ENCODE assay signal across 19 mouse cellular contexts in the genomic region with DNA sequence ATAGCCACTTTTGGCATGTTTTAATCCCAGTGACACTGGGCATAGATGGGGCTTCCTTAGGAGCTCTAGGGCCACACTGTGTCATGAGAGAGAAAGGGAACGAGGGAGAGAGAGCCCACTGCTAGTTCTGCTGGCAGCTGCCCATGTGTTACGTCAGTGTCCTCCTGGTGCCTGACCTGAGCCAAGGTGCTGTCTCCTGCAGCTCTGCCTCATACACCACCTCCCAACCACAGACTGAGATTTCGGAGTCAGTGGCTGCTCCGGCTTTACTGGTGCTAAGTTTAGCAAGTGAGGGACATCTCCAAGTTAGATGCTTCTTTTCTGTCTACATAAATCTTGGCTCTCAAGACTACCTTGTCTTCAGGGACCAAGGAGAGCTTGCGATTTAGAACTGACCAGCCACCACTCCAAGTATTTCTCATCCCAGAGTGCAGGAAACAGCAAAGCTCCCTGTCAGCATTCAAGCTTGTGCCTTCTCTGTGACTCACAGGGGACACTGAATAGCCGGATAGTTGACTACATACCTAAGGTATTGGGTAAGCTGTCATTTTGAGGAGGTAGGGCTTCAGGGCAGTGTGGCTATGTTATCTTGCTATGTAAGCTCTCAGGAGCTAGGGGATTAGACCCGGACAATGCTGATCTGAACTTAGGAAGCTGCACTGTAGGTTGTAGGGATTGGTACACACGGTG. TPM values are rescaled to one million over a fixed set of nuclear protein-coding genes. Genes with fewer than 3 reads are reported as not detected.
A peak's percentile ranks its signal among the peaks of the same experiment; 100 is the strongest.
DNase-seq lines count a peak whose midpoint lies in the region; ATAC-seq and TF ChIP-seq lines count a peak whose summit lies in the region.
"Had no signal": no experiment of that assay in that cellular context is flagged by ENCODE, and none has a peak within 500 bp of the region (broad histone marks: within the 10 kb centered on the region; RNA-seq: fewer than 3 reads in every experiment).

No protein-coding gene starts in this region.

- H3K4me3 ChIP-seq in lung, embryonic 14.5 days (ENCODE audit: low read depth, low read length), result no peak overlapping the region
- no peak overlapping the region for H3K4me3 ChIP-seq in lung, adult 2 months (replicated peaks; ENCODE audit: extremely low read depth, low read depth, low read length)
- no peak overlapping the region for H3K4me3 ChIP-seq in hindbrain, embryonic 10.5 days
- H3K4me3 ChIP-seq: forebrain, embryonic 15.5 days; liver, embryonic 12.5 days; myocyte had no signal

- no peak for ATAC-seq in lung, embryonic 14.5 days (ENCODE audit: insufficient read depth)
- ATAC-seq: forebrain, embryonic 15.5 days; liver, embryonic 12.5 days had no signal

- no peaks in the 10 kb centered on the region for H3K36me3 ChIP-seq in lung, embryonic 14.5 days (ENCODE audit: insufficient read depth)
- no peaks in the 10 kb centered on the region for H3K36me3 ChIP-seq in hindbrain, embryonic 10.5 days
- H3K36me3 ChIP-seq: forebrain, embryonic 15.5 days; liver, embryonic 12.5 days had no signal

- H3K9ac ChIP-seq in lung, embryonic 14.5 days, result no peak overlapping the region
- H3K9ac ChIP-seq: forebrain, embryonic 15.5 days; liver, embryonic 12.5 days had no signal

- H3K27me3 ChIP-seq in lung, embryonic 14.5 days (ENCODE audit: insufficient read depth, low read length), result no peaks in the 10 kb centered on the region; the same call in 1 of the 2 replicates
- H3K27me3 ChIP-seq in hindbrain, embryonic 10.5 days (ENCODE audit: insufficient read depth, poor library complexity, severe bottlenecking), result no peaks in the 10 kb centered on the region
- H3K27me3 ChIP-seq: forebrain, embryonic 15.5 days had no signal

- no peak overlapping the region for H3K27ac ChIP-seq in lung, embryonic 14.5 days (ENCODE audit: low read depth)
- H3K27ac ChIP-seq in hindbrain, embryonic 10.5 days, result no peak overlapping the region
- H3K27ac ChIP-seq: forebrain, embryonic 15.5 days; liver, embryonic 12.5 days had no signal

- TF ChIP-seq CTCF in lung, embryonic 14.5 days (IDR thresholded peaks at IDR 0.05; ENCODE audit: low read depth), result no peak
- TF ChIP-seq CTCF in lung, adult 2 months (IDR thresholded peaks at IDR 0.05; ENCODE audit: insufficient read depth, low read length), result no peak

- no peak overlapping the region for H3K4me2 ChIP-seq in lung, embryonic 14.5 days
- H3K4me2 ChIP-seq: forebrain, embryonic 15.5 days; liver, embryonic 12.5 days had no signal

- H3K4me1 ChIP-seq in lung, embryonic 14.5 days (ENCODE audit: insufficient read depth), result no peaks in the 10 kb centered on the region
- no peaks in the 10 kb centered on the region for H3K4me1 ChIP-seq in lung, adult 2 months (ENCODE audit: control insufficient read depth, insufficient read depth, low read length)
- no peaks in the 10 kb centered on the region for H3K4me1 ChIP-seq in hindbrain, embryonic 10.5 days (replicated peaks)
- H3K4me1 ChIP-seq: forebrain, embryonic 15.5 days; liver, embryonic 12.5 days had no signal

- WGBS in lung, embryonic 14.5 days, result 67% methylated on average over 8 of the region's 8 CpGs
- WGBS in lung, adult 2 months, result 61% methylated on average over 8 of the region's 8 CpGs
- WGBS in hindbrain, embryonic 10.5 days, result 85% methylated on average over 8 of the region's 8 CpGs

- no peaks in the 10 kb centered on the region for H3K9me3 ChIP-seq in lung, embryonic 14.5 days (ENCODE audit: low read depth, low read length)
- no peaks in the 10 kb centered on the region for H3K9me3 ChIP-seq in hindbrain, embryonic 10.5 days
- H3K9me3 ChIP-seq: forebrain, embryonic 15.5 days; liver, embryonic 12.5 days had no signal

- peak; percentile 30 for DNase-seq in adrenal gland, postnatal 25 days
- no peak for DNase-seq in adrenal gland, postnatal 10 days
- DNase-seq in lung, embryonic 14.5 days, result peak; percentile 3
- no peak for DNase-seq in lung, adult 2 months
- DNase-seq in cerebellum, adult 9-11 months, result peak; percentile 97
- peak; percentile 58 for DNase-seq in heart, postnatal 4 days
- no peak for DNase-seq in hindbrain, embryonic 10.5 days (ENCODE audit: low spot score)
- DNase-seq in urinary bladder, adult 2 months (ENCODE audit: low spot score), result no peak
- DNase-seq: embryo, embryonic 11 days; kidney, postnatal 10 days; lung, postnatal 10 days had no signal

- TF ChIP-seq POLR2A in lung, adult 2 months (IDR thresholded peaks at IDR 0.05; ENCODE audit: borderline replicate concordance, extremely low read depth, low read depth, low read length), result no peak

RNA-seq across cellular contexts. Expression of gene Gm17087, which starts 14.3 kb away (rescaled TPM):
- not detected in 2 replicates for total RNA-seq in adrenal gland, postnatal 25 days (2021)
- not detected for total RNA-seq in adrenal gland, postnatal 10 days (2021)
- not detected in 2 replicates for polyA plus RNA-seq in lung, embryonic 14.5 days (2014; fragmentation: Nextera tagmentation; extraction: Ambion mirVana)
- polyA plus RNA-seq in lung, adult 2 months (2012; rRNA removed), result not detected in 2 replicates
- not detected for total RNA-seq in heart, postnatal 4 days (2021)
- polyA plus RNA-seq in hindbrain, embryonic 10.5 days (2016; fragmentation: Nextera tagmentation; extraction: Ambion mirVana), result not detected in 2 replicates
- not detected in 2 replicates for polyA plus RNA-seq in urinary bladder, adult 2 months (2012; rRNA removed)
- total RNA-seq: ES-E14; left cerebral cortex, postnatal 36 days had no signal
- polyA plus RNA-seq: C2C12; forebrain, embryonic 15.5 days; gonadal fat pad, adult 2 months; liver, embryonic 12.5 days; myocyte; testis, adult 2 months had no signal

RNA-seq across cellular contexts. Expression of gene Pde10a, which starts 27.3 kb away (rescaled TPM):
- total RNA-seq in adrenal gland, postnatal 25 days (2021), result 16.8 and 31.8 TPM in 2 replicates
- 10 to 100 TPM; 12.4 to 20.0 TPM for total RNA-seq in adrenal gland, postnatal 10 days (2021)
- 2.6 and 3.4 TPM in 2 replicates for polyA plus RNA-seq in lung, embryonic 14.5 days (2014; fragmentation: Nextera tagmentation; extraction: Ambion mirVana)
- 0.42 and 0.62 TPM in 2 replicates for polyA plus RNA-seq in lung, adult 2 months (2012; rRNA removed)
- 1 to 10 TPM; 5.5 to 8.1 TPM for total RNA-seq in heart, postnatal 4 days (2021)
- polyA plus RNA-seq in hindbrain, embryonic 10.5 days (2016; fragmentation: Nextera tagmentation; extraction: Ambion mirVana), result 4.4 and 7.2 TPM in 2 replicates
- 1.7 and 2.4 TPM in 2 replicates for polyA plus RNA-seq in urinary bladder, adult 2 months (2012; rRNA removed)

Comparison
In these comparisons a context has a peak if more than half of its experiments do, and no peak if none do; other contexts are left out.
1. DNase-seq: peak in adrenal gland, postnatal 25 days (single experiment), lung, embryonic 14.5 days (single experiment), cerebellum, adult 9-11 months (single experiment) and heart, postnatal 4 days (single experiment); none in adrenal gland, postnatal 10 days (single experiment), lung, adult 2 months (single experiment), hindbrain, embryonic 10.5 days (single experiment) and urinary bladder, adult 2 months (single experiment).